Mouse (Mus musculus) kidney, postnatal 25 days (tissue): ENCODE measurements around the gene Strap.
A peak's percentile ranks its signal among the peaks of the same experiment; 100 is the strongest.

Source experiments
- DNase-seq, 2 experiments: peaks; one replicate each; pipeline ENCODE4 v3.0.0; 2021; ENCODE audit warnings: mixed read lengths in 2 of 2

Gene Strap

DNA sequence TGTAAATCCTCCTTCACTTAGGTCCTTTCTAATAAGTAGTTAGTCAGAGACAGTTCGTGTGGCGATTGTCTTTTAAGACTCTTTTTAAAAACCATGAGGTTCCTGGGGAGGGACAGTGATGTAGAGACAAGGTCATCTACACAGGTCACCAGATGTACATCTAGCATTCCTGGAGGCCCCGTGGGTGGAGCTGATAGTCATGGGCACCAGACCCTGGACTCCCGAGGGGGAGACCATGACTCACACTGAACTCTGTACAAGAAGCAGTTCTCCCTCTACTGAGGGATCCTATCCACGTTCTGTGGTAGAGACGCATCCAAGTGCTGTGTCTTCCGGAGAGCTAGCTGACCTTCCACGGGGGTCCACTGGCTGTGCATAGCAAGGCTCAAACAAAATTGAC, 42.1 kb downstream of the Strap start:
- DNase-seq, result no peak

DNA sequence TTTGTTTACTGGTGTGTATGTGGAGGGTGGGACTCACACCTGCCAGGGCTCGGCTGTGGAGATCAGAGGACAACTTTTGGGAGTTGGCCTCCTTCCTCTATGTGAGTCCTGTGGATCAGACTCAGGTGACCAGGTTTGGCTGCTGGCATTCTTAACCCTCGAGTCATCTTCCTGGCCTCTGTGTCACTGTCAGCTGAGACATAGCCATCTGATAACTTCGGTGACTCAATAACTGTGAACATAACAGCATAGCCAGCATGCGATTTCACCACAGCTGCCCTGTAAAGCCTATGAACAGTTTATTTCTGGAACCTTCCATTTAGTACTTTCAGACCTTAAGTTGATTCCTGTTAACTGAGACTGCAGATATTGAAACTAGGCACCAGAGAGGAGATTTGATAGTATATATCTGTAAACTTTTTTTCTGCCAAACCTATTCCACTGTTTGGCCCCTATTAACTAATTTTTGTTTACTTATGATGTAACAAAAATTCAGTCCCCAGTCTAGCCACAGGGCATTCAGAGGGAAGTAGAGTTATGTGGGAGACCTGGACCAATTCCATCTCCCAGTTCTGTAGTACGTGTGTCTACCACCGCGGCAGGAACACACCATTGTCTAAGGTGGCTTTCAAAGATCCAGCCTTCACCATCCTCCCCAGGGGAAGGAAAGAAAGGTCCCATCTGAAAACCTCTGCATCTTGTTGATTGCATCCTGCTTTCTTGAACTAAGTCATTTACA, 49.2 kb downstream of the Strap start:
- no peak for DNase-seq

DNA sequence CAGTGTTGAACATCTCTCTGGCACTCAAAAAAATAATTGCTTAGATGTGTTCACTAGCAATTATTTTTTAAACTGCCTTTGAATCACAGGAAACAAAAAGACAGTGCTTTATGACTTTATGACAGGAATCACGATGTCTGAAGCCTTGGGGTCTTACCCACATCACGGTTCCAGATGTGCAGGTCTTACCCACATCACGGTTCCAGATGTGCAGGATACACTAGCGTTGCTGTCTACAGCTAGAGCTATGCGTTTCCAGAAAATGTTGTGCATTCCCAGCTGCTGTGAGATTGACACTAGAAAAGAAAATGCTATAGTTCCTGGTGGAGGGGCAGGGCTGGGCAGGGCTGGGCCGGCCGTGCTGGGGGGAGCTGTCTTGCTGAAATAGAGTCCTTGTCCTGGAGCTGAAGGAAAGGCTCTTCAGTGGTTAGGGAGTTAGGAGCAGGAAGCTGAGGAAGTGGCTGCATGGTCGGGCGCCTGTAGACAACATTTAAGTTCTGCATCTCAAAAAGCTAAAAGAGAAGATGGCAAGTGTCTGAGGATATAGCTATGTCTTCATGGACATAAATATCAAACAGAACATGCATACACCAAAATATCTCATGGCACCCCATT, 54.2 kb downstream of the Strap start:
- DNase-seq, result no peak

DNA sequence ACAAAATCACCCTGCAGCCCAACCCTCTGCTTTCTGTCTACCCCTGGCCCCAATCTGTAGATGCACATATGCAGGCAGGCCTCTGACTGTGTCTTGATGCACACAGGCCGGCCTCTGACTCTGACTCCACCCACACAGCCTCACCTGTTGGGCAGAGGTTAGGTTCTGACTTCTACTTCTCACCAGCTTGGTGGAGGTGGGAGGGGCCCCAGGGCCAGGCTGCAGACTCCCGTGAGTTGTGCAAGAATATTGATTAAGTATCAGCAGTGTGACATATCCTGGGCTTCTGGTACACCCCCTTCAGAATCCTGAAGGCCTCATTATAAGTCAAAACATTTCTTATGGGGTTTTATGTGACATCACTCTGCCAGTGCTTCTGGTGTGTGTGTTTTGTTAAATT, 54.8 kb downstream of the Strap start:
- DNase-seq, result no peak

DNA sequence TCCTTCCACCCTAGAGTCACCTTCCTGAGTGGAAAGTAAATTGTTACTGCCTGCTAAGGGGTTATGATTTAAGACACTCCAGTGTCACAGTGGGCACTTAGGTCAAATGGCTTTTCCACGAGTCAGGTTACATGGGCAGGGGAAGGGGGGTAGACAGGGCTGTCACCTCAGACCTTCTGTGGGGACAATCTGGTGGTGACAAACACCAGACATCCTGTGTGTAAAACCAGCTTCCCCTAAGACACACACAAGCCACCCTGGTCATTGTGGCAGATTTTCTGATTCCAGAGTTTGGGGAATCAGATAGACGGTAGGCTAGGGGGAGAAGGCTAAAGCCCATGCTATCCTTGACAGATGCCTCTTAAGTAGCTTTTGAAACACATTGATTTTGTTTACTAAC, 60.6 kb downstream of the Strap start:
- no peak for DNase-seq

DNA sequence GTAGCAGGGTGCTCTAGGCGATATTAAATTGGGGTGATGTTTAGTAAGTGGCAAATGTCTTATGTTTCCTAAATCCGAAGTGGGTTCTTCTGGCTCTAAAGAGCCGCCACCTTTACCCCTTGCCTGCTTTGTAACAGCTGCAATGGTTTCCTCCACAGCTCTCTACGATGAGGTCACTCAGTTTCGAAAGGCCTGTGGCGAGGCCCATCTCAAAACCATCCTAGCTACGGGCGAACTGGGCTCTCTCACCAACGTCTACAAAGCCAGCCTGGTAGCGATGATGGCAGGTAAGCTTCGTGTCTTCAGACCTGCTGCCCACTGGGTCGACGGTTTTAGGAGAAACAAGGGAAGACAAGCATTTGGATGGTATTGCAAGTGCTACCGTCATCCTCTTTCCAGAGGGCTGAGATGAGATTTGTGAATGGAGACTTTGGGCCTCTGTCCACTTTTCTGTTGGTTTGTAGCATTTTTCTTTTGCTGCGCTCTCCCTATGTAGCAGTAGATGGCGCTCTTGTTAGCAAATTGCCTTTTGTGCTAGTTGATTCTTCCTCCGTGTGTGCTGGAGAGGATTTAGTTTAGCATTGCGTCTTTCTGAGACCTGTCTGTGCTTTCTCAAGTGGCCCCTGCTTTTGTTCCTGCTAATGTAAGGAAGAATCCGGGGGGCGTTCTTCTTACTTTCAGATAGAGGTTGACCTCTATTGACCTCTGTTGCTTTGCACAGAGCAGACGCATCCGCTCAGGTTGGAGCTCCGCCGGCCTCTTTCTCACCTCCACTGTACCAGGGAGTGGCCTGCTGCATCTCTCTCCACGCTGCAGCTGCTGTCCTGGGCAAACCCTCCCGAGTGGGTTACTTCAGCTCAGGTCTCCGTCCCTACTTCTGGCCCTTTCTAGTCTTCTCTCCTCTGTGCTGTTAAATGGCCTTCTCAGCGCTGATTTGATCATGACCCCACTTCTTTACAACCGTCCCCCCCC, 62.0 kb downstream of the Strap start:
- peak in 1 of 2 experiments; percentile 18 for DNase-seq

DNA sequence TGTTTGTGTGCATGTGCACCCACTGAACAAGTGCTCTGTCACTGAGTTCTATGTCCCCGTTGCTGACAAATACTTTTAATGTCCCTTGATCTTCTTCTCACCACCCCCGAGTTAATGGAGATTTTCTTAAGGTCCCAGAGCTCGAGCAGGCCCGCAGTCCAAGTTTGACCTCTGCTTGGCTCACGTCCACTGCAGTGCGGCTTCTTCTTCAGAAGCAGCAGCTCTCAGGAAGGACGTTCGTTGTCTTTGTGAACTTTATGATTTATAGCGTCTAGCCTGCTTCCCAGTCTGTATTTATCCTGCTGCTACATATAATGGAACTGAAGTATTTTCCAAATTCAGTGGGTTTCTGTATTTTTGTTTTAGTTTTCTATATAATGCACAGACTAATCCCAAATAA, 64.4 kb downstream of the Strap start:
- DNase-seq, result peak; percentile 52 to 61
